Mouse (Mus musculus): ENCODE measurements around the gene Rbm10. TPM values are rescaled to one million over a fixed set of nuclear protein-coding genes. Genes with fewer than 3 reads are reported as not detected.

Rbm10 gene
- total and polyA plus RNA-seq, 3 experiments, result 154 to 183 TPM; not detected in 1

DNA sequence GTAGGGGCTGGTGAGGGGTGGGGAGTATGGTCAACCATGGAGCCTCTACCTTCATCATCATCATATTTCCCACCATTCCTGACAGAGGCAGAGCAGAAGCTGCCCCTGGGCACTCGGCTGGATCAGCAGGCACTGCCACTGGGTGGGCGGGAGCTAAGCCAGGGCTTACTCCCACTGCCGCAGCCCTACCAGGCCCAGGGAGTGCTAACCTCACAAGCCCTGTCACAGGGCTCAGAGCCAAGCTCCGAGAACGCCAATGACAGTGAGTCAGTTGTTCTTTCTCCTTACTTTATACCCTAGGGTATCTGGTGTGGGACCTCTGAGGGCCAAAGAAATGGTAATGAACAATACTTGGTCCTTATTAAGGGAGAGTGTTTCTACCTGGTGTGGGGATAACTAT is 27.5 kb downstream of the Rbm10 start:
- TF ChIP-seq E2F4 (IDR thresholded peaks at IDR 0.05; ENCODE audit: borderline replicate concordance, low read depth, low read length) (no peak), TCF12 (IDR thresholded peaks at IDR 0.05; ENCODE audit: low read depth, low read length) (no peak), POLR2AphosphoS5 (IDR thresholded peaks at IDR 0.05; ENCODE audit: borderline replicate concordance, low read depth, low read length) (no peak), NRF1 (IDR thresholded peaks at IDR 0.05; ENCODE audit: insufficient read depth, low read depth, low read length, poor library complexity, severe bottlenecking) (no peak), GABPA (IDR thresholded peaks at IDR 0.05; ENCODE audit: low read depth, low read length) (no peak), ZKSCAN1 (IDR thresholded peaks at IDR 0.05; ENCODE audit: low read depth, low read length) (no peak), SIN3A (IDR thresholded peaks at IDR 0.05; ENCODE audit: low read length) (no peak), POLR2AphosphoS2 (IDR thresholded peaks at IDR 0.05; ENCODE audit: low read length) (no peak), KAT2A (conservative IDR thresholded peaks at IDR 0.05; ENCODE audit: low read depth, low read length) (no peak), MXI1 (IDR thresholded peaks at IDR 0.05; ENCODE audit: low read depth, low read length) (no peak), USF2 (IDR thresholded peaks at IDR 0.05; ENCODE audit: borderline replicate concordance in 1 of 2, insufficient read depth in 1 of 2, low read depth in 1 of 2, low read length in 2 of 2) (no peak), HCFC1 (IDR thresholded peaks at IDR 0.05; ENCODE audit: low read depth, low read length) (no peak), MAFK (IDR thresholded peaks at IDR 0.05; ENCODE audit: borderline replicate concordance, low read depth, low read length) (no peak), TAL1 (IDR thresholded peaks at IDR 0.05; ENCODE audit: low read length) (no peak), SMC3 (IDR thresholded peaks at IDR 0.05; ENCODE audit: low read depth, low read length) (no peak), ZMIZ1 (IDR thresholded peaks at IDR 0.05; ENCODE audit: low read depth, low read length) (no peak), NELFE (IDR thresholded peaks at IDR 0.05; ENCODE audit: low read depth, low read length) (no peak), UBTF (IDR thresholded peaks at IDR 0.05; ENCODE audit: borderline replicate concordance, insufficient read depth, low read depth, low read length) (no peak), POLR2A (IDR thresholded peaks at IDR 0.05; ENCODE audit: control insufficient read depth in 1 of 2, insufficient read depth in 1 of 2, low read depth in 1 of 2, low read length in 2 of 2, poor library complexity in 1 of 2) (no peak), CHD1 (IDR thresholded peaks at IDR 0.05; ENCODE audit: low read depth, low read length) (no peak)
- Histone ChIP-seq H3K27ac (ENCODE audit: control insufficient read depth, low read depth, low read length) (no peak overlapping the region), H3K4me1 (ENCODE audit: control insufficient read depth in 1 of 2, insufficient read depth in 2 of 2, low read length in 2 of 2) (no peaks in the 10 kb centered on the region), H3K9me3 (replicated peaks; ENCODE audit: insufficient read depth, low read length) (no peaks in the 10 kb centered on the region), H3K9ac (ENCODE audit: control insufficient read depth, low read depth, low read length, poor library complexity, severe bottlenecking) (no peak overlapping the region), H3K4me3 (ENCODE audit: control insufficient read depth in 1 of 2, insufficient read depth in 1 of 2, low read depth in 2 of 2, low read length in 2 of 2) (no peak overlapping the region), H3K36me3 (ENCODE audit: control insufficient read depth in 1 of 2, insufficient read depth in 2 of 2, low read length in 2 of 2) (peaks cover 0 to 27% of the 10 kb centered on the region in 2 experiments; a peak in 2 of 4 replicates), H3K79me2 (ENCODE audit: control insufficient read depth, insufficient read depth, low read length, poor library complexity) (no peaks in the 10 kb centered on the region), H3K27me3 (ENCODE audit: control insufficient read depth in 1 of 2, insufficient read depth in 2 of 2, low read length in 2 of 2) (no peaks in the 10 kb centered on the region)
- no peak for DNase-seq (ENCODE audit: low read depth, low spot score)

- Histone ChIP-seq H3K9ac (ENCODE audit: control insufficient read depth, low read depth, low read length, poor library complexity, severe bottlenecking) (peak overlapping the region; percentile 87), H3K9me3 (replicated peaks; ENCODE audit: insufficient read depth, low read length) (no peaks in the 10 kb centered on the region), H3K79me2 (ENCODE audit: control insufficient read depth, insufficient read depth, low read length, poor library complexity) (peaks cover 7% of the 10 kb centered on the region; the same call in 1 of the 2 replicates), H3K4me3 (ENCODE audit: control insufficient read depth in 1 of 2, insufficient read depth in 1 of 2, low read depth in 2 of 2, low read length in 2 of 2) (peak overlapping the region; percentile 60 to 75), H3K27ac (ENCODE audit: control insufficient read depth, low read depth, low read length) (peak overlapping the region; percentile 87), H3K36me3 (ENCODE audit: control insufficient read depth in 1 of 2, insufficient read depth in 2 of 2, low read length in 2 of 2) (peaks cover 0 to 20% of the 10 kb centered on the region in 2 experiments; a peak in 2 of 4 replicates), H3K4me1 (ENCODE audit: control insufficient read depth in 1 of 2, insufficient read depth in 2 of 2, low read length in 2 of 2) (peaks cover 3 to 11% of the 10 kb centered on the region in 2 experiments; a peak in 2 of 4 replicates), H3K27me3 (ENCODE audit: control insufficient read depth in 1 of 2, insufficient read depth in 2 of 2, low read length in 2 of 2) (no peaks in the 10 kb centered on the region)
- peak; percentile 73 for DNase-seq (ENCODE audit: low read depth, low spot score)
- TF ChIP-seq ZMIZ1 (IDR thresholded peaks at IDR 0.05; ENCODE audit: low read depth, low read length) (peak; percentile 89), POLR2AphosphoS2 (IDR thresholded peaks at IDR 0.05; ENCODE audit: low read length) (no peak)
Measured at GRCm38 (mm10) chrX:20657593-20657992, 40.3 kb downstream of the Rbm10 start.

Data from MEL (cell line).